Mouse (Mus musculus) megakaryocyte progenitor cell, adult 5-6 weeks (primary cell): ENCODE results near the gene Lmcd1. TPM values are rescaled to one million over a fixed set of nuclear protein-coding genes. Genes with fewer than 3 reads are reported as not detected.

Experiments
- ATAC-seq: replicated peaks from 2 replicates; pipeline ENCODE4 v1.8.0; 2016; ENCODE audit warnings: mild to moderate bottlenecking, moderate TSS enrichment, inconsistent platforms; ENCODE audit not compliant: poor library complexity
- total RNA-seq, 2 experiments: library from RNA; stranded (forward) in 1 of 2; stranded (reverse) in 1 of 2; fragments of 157-497, 149-512 nt in 1 of 2; fragments of 200-1000 nt in 1 of 2; gene quantifications; 2 replicates each; pipeline versions ENCODE4 v1.2.3 to v1.2.4; 2015 to 2017

Gene Lmcd1
- total RNA-seq, 2 experiments from 2014 or later, result 0.17 to 0.35 TPM

GRCm38 (mm10) chr6:112284087-112284486, 10.5 kb downstream of the Lmcd1 start:
- no peak for ATAC-seq

GRCm38 (mm10) chr6:112287671-112288070, 14.1 kb downstream of the Lmcd1 start:
- no peak for ATAC-seq

GRCm38 (mm10) chr6:112288271-112288670, 14.7 kb downstream of the Lmcd1 start:
- ATAC-seq, result no peak

GRCm38 (mm10) chr6:112291146-112291545, 17.6 kb downstream of the Lmcd1 start:
- ATAC-seq, result no peak

- ATAC-seq, result no peak
Measured at GRCm38 (mm10) chr6:112293320-112293719, 19.8 kb downstream of the Lmcd1 start.

- ATAC-seq, result no peak
Measured at GRCm38 (mm10) chr6:112295269-112295668, 21.7 kb downstream of the Lmcd1 start.

- ATAC-seq, result no peak
Measured at GRCm38 (mm10) chr6:112300146-112300545, 26.6 kb downstream of the Lmcd1 start.

- no peak for ATAC-seq
Measured at GRCm38 (mm10) chr6:112300633-112301032, 27.1 kb downstream of the Lmcd1 start.

GRCm38 (mm10) chr6:112302248-112302647, 28.7 kb downstream of the Lmcd1 start:
- ATAC-seq, result peak; percentile 90

- ATAC-seq, result peak; percentile 61
Measured at GRCm38 (mm10) chr6:112302814-112303383, 29.3 kb downstream of the Lmcd1 start.

- no peak for ATAC-seq
Measured at GRCm38 (mm10) chr6:112304751-112305150, 31.2 kb downstream of the Lmcd1 start.

- ATAC-seq, result no peak
Measured at GRCm38 (mm10) chr6:112309330-112309938, 35.9 kb downstream of the Lmcd1 start.

GRCm38 (mm10) chr6:112311385-112311784, 37.8 kb downstream of the Lmcd1 start:
- no peak for ATAC-seq

GRCm38 (mm10) chr6:112319449-112319848, 45.9 kb downstream of the Lmcd1 start:
- no peak for ATAC-seq

- no peak for ATAC-seq
Measured at GRCm38 (mm10) chr6:112320679-112321078, 47.1 kb downstream of the Lmcd1 start.

- ATAC-seq, result no peak
Measured at GRCm38 (mm10) chr6:112322916-112323315, 49.4 kb downstream of the Lmcd1 start.

GRCm38 (mm10) chr6:112325213-112325612, 51.7 kb downstream of the Lmcd1 start:
- ATAC-seq, result no peak

GRCm38 (mm10) chr6:112327793-112328192, 54.2 kb downstream of the Lmcd1 start:
- no peak for ATAC-seq

- ATAC-seq, result no peak
Measured at GRCm38 (mm10) chr6:112330520-112331222, 57.1 kb downstream of the Lmcd1 start.

GRCm38 (mm10) chr6:112331223-112331598, 57.7 kb downstream of the Lmcd1 start:
- ATAC-seq, result no peak

GRCm38 (mm10) chr6:112333930-112334329, 60.4 kb downstream of the Lmcd1 start:
- no peak; the same call in 1 of the 2 replicates for ATAC-seq

GRCm38 (mm10) chr6:112337667-112338066, 64.1 kb downstream of the Lmcd1 start:
- ATAC-seq, result no peak
